Mouse (Mus musculus) spleen, postnatal 4 days (tissue): Measurements from ENCODE around the gene Mex3b.

ENCODE experiments used
- DNase-seq, 2 experiments: peaks; one replicate each; pipeline ENCODE4 v3.0.0; 2022; ENCODE audit warnings: low spot score in 2 of 2

Gene Mex3b

DNA sequence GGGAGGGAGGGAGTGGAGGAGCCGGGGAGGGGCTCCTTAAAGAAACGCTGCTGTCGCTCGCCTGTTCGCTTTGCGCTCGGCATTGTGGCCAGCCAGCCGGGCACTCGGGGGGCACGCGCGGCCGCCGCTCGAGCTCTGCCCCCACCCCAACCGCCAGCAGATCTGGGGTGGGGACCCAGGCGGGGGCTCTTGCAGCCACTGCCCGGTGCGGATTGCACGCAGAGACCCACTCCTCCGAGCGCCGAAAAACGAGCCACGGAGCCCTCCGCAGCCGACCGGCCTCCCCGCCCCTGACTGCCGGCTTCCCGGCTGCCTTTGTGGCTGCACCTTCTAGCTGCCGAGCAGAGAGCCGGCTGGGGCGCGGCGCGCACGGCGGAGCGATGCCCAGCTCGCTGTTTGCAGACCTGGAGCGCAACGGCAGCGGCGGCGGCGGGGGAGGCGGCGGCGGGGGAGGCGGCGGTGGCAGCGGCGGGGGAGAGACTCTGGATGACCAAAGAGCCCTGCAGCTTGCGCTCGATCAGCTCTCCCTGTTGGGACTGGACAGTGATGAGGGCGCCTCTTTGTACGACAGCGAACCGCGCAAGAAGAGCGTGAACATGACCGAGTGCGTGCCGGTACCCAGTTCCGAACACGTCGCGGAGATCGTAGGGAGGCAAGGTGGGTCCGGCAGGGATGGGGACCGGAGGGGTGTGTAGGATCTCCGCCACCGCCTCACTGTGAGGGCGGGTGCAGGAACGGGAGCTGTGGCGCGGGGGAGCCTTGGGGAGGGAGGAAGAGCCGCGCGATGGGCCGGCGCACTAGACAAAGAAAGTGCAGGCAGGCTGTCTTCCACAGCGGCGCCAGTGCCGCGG is at the start of gene Mex3b:
Gene Mex3b, plus strand, starts transcription at position 63 of the 851 bp plus-strand sequence.
- peak; percentile 51 to 83 for DNase-seq

- DNase-seq: no peak
Observed at GRCm38 (mm10) chr7:82819541-82819940, 47.6 kb upstream of the Mex3b start.

DNA sequence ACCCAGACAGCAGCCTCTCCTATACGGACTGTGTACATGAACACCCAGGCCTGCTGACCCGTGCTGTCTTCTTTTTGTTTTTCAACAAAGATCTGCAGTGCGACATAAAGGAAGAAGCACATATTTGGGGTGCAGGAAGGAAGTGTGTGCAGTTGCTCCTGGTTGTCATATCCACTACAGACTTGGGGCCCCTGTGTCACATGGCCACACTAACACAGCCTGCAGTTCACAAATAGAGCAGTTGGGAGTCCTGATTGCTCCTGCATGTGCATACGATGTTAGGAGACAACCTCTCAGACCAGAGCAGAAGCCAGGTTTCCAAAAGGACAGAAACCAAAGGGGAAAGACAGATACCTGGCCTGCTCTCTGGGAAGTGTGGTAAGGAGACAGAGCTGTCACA is 46.5 kb upstream of the Mex3b start:
- DNase-seq: no peak

DNA sequence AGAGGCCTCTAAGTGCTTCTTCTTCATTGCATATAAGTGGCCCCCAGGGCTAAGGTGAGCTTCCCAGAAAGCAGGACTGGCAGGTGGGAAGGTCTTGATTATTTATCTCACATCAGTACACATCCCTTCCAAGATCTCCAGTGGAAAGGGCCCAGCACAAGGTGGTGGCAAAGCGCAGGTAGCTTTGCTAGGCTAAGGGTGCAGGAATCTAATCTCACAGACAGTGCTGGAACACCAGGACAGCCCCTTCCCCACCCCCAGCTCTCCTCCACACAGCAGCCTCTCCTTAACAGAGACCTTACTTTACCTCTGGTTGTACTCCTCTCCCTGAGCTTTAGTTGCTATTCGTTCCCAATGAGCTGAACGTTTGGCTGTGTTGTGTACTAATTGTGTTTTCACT is 45.6 kb upstream of the Mex3b start:
- DNase-seq: no peak

- no peak for DNase-seq
Observed at GRCm38 (mm10) chr7:82822528-82822927, 44.6 kb upstream of the Mex3b start.

DNA sequence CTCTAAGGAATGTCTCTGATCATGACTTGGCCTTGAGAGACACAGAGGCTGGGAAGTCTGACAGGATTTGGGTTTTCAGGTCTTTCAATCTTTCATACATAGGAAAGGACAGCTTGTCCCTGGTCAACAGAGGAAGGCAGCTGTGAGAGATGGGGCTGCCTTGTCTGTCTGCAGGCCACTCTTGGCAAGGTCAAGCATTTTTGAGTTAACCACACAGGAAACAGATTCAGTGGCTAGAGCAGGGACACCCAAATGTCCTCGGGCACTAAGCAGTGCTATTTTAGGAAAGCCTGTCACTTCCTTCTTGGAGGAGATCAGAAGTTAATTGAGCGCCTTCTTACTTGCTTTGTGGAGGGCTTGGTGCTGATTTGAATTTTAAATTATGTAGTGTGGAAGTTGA is 38.9 kb upstream of the Mex3b start:
- DNase-seq: no peak

GRCm38 (mm10) chr7:82829516-82829915 is 37.6 kb upstream of the Mex3b start:
- DNase-seq: no peak

GRCm38 (mm10) chr7:82834471-82834870 is 32.7 kb upstream of the Mex3b start:
- DNase-seq: peak in 1 of 2 experiments; percentile 52

DNA sequence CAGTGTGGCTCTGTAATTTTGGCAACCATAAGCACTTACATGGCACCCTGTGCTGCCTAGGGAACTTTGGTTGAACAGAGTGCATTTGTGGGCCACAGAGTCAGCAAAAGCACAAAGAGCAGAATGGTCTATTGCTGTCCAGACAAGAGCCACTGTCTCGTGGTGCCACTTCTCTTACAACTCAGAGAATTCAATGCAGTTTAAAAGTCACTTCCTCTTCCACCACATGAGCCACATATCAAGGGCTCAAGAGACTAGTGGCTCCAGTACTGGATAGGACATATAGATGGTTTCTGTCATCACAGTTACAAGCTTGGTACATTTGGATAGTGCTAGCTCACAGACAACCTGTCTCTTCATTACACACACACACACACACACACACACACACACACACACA is 28.7 kb upstream of the Mex3b start:
- DNase-seq: no peak

- DNase-seq: no peak
Observed at GRCm38 (mm10) chr7:82838965-82839675, 28.0 kb upstream of the Mex3b start.

GRCm38 (mm10) chr7:82842222-82842920 is 24.8 kb upstream of the Mex3b start:
- DNase-seq: no peak

DNA sequence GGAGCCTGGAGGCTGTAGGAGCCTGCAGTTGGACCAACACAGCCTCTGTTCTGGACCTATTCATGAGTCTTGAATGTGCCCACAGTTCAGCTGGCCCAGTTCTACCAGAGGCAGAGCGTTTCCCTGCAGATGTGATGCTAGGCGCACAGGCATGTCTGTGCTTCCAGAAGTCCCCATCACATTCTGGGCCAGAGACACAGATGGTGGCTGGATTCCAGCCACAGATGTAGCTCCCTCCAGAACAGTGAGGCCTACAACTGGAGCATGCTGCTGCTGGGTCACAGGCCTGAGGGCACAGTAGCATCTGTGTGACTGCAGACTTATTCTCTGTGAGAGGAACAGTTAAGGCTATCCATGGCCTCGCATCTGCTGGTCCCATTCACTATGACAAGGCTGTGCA is 16.4 kb upstream of the Mex3b start:
- DNase-seq: no peak

DNA sequence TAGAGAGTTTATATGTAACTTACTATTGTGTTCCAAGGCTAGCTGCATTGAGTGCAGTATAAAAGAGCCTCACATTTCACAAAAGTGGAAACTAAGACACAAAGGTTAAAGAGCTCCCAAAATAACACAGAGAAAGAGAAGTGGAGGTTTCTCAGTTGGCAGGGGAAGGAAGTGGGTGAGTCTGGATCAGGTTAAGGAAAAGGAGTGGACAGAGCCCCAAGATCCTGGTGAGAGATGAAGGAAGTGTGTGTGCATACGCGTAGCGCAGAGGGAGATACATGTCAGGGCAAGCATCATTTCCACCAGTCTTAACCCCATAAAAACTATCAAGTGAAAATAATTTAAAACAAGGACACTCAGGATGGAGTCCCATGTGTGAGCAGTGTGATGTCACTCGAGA is 15.5 kb upstream of the Mex3b start:
- DNase-seq: peak in 1 of 2 experiments; percentile 22

GRCm38 (mm10) chr7:82854195-82854766 is 12.9 kb upstream of the Mex3b start:
- DNase-seq: no peak

GRCm38 (mm10) chr7:82858611-82859010 is 8.5 kb upstream of the Mex3b start:
- no peak for DNase-seq

- no peak for DNase-seq
Observed at GRCm38 (mm10) chr7:82860626-82861025, 6.5 kb upstream of the Mex3b start.

- no peak for DNase-seq
Observed at GRCm38 (mm10) chr7:82863341-82863740, 3.8 kb upstream of the Mex3b start.

GRCm38 (mm10) chr7:82864260-82864990 is 2.7 kb upstream of the Mex3b start:
- no peak for DNase-seq

DNA sequence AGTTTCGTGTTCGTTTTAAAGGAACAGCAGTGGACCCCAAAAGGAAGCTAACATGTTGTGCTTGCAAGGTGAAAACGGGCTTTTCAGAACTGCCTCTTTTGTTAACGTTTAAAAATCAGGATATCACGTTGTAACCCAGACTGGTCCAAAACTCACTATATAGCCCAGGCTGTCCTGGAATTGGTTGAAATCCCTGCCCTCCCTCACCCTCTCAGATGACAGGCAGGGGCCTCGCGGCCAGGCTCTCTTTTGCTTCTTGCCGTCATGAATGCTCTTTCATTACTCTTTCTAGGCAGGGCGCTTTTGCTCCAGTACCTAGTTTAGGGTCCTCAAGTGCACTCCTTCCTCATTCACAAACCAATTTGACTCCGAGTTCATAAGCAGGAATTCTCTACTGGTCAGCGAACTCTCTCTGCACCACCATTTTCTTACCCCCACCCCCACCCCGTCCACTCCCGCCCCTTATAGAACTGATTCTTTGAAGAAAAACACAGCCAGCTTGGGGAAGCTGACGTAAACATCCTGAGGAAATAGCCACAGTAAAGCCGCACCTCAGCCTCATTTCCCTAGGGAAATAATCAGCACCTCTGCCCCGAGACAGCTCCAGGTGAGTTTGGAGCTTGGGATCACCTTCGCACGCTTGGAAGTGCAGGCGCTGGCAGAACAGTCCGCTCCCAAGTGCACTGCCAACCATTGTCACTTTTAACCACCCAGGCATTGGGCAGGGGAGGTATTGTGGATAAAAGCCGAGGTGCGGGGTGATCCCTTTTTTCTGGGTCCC is 2.0 kb upstream of the Mex3b start:
- DNase-seq: no peak

DNA sequence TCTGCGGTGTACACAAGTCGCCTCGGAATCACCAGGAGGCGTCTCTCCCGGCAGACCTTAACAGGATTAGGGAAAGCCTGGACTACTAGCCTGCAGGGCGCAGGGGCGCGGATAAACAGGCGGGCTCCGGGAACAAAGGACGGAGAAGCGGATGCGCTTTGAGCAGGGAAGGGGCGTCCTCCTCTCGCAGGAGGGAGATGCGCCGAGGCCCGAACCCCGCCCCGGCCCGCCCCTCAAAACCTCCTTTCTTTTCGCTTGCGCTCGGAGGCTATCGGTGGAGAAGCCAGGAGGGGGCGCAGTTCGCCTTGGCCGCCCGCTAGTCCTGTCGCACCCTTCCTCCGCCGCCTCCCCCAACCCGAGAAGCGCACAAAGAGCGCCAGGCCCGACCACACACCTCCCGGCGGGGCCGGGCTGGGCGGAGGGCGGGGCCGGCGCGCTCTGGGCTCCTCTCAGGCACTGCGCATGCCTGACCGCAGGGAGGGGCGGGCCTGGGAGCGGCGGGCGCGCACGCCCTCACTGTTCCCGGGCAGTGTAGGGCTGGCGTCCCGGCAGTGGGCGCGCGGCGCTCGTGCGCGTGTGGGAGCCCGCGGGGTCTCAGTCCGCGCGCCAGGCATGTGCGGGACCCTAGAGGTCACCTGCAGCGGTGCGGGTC is 1.2 kb upstream of the Mex3b start:
- DNase-seq: peak; percentile 92 to 96
